Mouse (Mus musculus): Measurements from ENCODE around the gene Klc4.

- TF ChIP-seq CTCF (conservative IDR thresholded peaks at IDR 0.05; ENCODE audit: insufficient read depth, insufficient read length, low read depth, low read length): 0 out of 2 replicates have a peak, but pooled peaks have one; percentile 14
- TF ChIP-seq POLR2A (IDR thresholded peaks at IDR 0.05; ENCODE audit: low read depth, low read length): no peak
These were observed 56.0 kb downstream of the Klc4 start for GRCm38 (mm10) chr17:46589635-46590314.

Measured in kidney, adult 2 months (tissue).